Mouse (Mus musculus) ES-E14 (cell line): ENCODE data around the gene Alk. TPM values are rescaled to one million over a fixed set of nuclear protein-coding genes. Genes with fewer than 3 reads are reported as not detected.

Experiments
- DNase-seq: peaks from one replicate; pipeline ENCODE4 v3.0.0-alpha.2; 2013; ENCODE audit warnings: low read depth, low spot score
- H3K27ac ChIP-seq: 2 replicates; pipeline ENCODE4 v1.5.1; 2012; ENCODE audit warnings: low read depth, mild to moderate bottlenecking, low read length, moderate library complexity, mixed read lengths; ENCODE audit not compliant: poor library complexity, insufficient read depth, severe bottlenecking
- H3K36me3 ChIP-seq: 2 replicates; pipeline ENCODE4 v1.6.1; 2012; ENCODE audit warnings: mild to moderate bottlenecking, low read length, moderate library complexity, mixed read lengths; ENCODE audit not compliant: control insufficient read depth, poor library complexity, insufficient read depth, severe bottlenecking
- H3K4me1 ChIP-seq, 2 experiments: fragments of 150-350 bp in 1 of 2; sonication (generic) in 1 of 2; 2 replicates each; pipeline ENCODE4 v1.6.1; 2012; ENCODE audit warnings: low read length in 2 of 2, mild to moderate bottlenecking in 1 of 2, mixed read lengths in 1 of 2; ENCODE audit not compliant: control insufficient read depth in 2 of 2, insufficient read depth in 2 of 2, poor library complexity in 1 of 2
- H3K4me3 ChIP-seq, 2 experiments: fragments of 150-350 bp in 1 of 2; sonication (generic) in 1 of 2; 2 replicates each; pipeline ENCODE4 v1.5.1; 2012; ENCODE audit warnings: low read length in 2 of 2, low read depth in 1 of 2, mild to moderate bottlenecking in 1 of 2, mixed read lengths in 1 of 2; ENCODE audit not compliant: insufficient read depth in 1 of 2, poor library complexity in 1 of 2, severe bottlenecking in 1 of 2
- H3K9ac ChIP-seq: 2 replicates; pipeline ENCODE4 v1.6.1; 2012; ENCODE audit warnings: low read depth, mild to moderate bottlenecking, low read length, mixed read lengths; ENCODE audit not compliant: poor library complexity, insufficient read depth, severe bottlenecking
- H3K9me3 ChIP-seq: fragments of 150-350 bp; sonication (generic); 2 replicates; pipeline ENCODE4 v1.6.1; 2012; ENCODE audit warnings: low read depth, mild to moderate bottlenecking, low read length; ENCODE audit not compliant: control insufficient read depth, insufficient read depth
- CHD2 ChIP-seq: IDR thresholded peaks from 2 replicates; pipeline ENCODE4 v1.6.1; 2014; ENCODE audit warnings: mild to moderate bottlenecking, low read depth, low read length, inconsistent platforms
- HCFC1 ChIP-seq: IDR thresholded peaks from 2 replicates; pipeline ENCODE4 v1.6.1; 2012; ENCODE audit warnings: low read length, inconsistent platforms, borderline replicate concordance; ENCODE audit not compliant: insufficient read depth
- MAFK ChIP-seq: IDR thresholded peaks from 2 replicates; pipeline ENCODE4 v1.6.1; 2014; ENCODE audit warnings: mild to moderate bottlenecking, low read depth, low read length, inconsistent platforms; ENCODE audit not compliant: insufficient read depth
- ZC3H11A ChIP-seq: IDR thresholded peaks from 2 replicates; pipeline ENCODE4 v1.6.1; 2012; ENCODE audit warnings: low read depth, mild to moderate bottlenecking, inconsistent platforms, low read length, borderline replicate concordance
- ZNF384 ChIP-seq: IDR thresholded peaks from 2 replicates; pipeline ENCODE4 v1.6.1; 2012; ENCODE audit warnings: low read depth, low read length, inconsistent platforms
- in situ Hi-C, 2 experiments: fragments of 600-800 bp; cut with MboI; formaldehyde crosslinking; loops; one replicate each; pipeline ENCODE4 v1.15.1; 2025; ENCODE audit warnings: low sequenced_read_pairs in 2 of 2, inconsistent platforms in 1 of 2; ENCODE audit not compliant: unreplicated experiment in 2 of 2
- total RNA-seq: library from RNA; depleted of rRNA; stranded (reverse); fragments of 300-350 nt; gene quantifications from 2 replicates; pipeline ENCODE4 v1.2.3, GENCODE M21; 2012

Alk gene
- total RNA-seq, 1 experiment, result 0.58 TPM

- no peak overlapping the region for H3K27ac ChIP-seq
- in situ Hi-C loops, result no loop called here
- TF ChIP-seq ZC3H11A (no peak), ZNF384 (no peak), CHD2 (no peak), MAFK (no peak), HCFC1 (no peak)
- no peak overlapping the region for H3K9ac ChIP-seq
- H3K36me3 ChIP-seq, result no peaks in the 10 kb centered on the region
- no peak overlapping the region for H3K4me3 ChIP-seq
- no peaks in the 10 kb centered on the region for H3K9me3 ChIP-seq
- no peaks in the 10 kb centered on the region for H3K4me1 ChIP-seq
- DNase-seq, result no peak
Observed at GRCm38 (mm10) chr17:72296349-72296748, 308.1 kb downstream of the Alk start.

- no peak for DNase-seq
- TF ChIP-seq ZNF384 (no peak), CHD2 (no peak), HCFC1 (no peak), ZC3H11A (no peak), MAFK (no peak)
- in situ Hi-C loops, result no loop called here
Observed at GRCm38 (mm10) chr17:72293267-72293580, 311.2 kb downstream of the Alk start.

GRCm38 (mm10) chr17:72292444-72293266 lies 311.8 kb downstream of the Alk start:
- H3K36me3 ChIP-seq, result no peaks in the 10 kb centered on the region
- H3K4me1 ChIP-seq, result no peaks in the 10 kb centered on the region
- no peak for DNase-seq
- in situ Hi-C loops, result no loop called here
- no peak overlapping the region for H3K9ac ChIP-seq
- TF ChIP-seq CHD2 (no peak), ZC3H11A (no peak), MAFK (no peak), ZNF384 (no peak), HCFC1 (no peak)
- no peaks in the 10 kb centered on the region for H3K9me3 ChIP-seq
- no peak overlapping the region for H3K4me3 ChIP-seq
- no peak overlapping the region for H3K27ac ChIP-seq

More at GRCm38 (mm10) chr17:72293267-72293580, 311.2 kb downstream of the Alk start:
- no peaks in the 10 kb centered on the region for H3K36me3 ChIP-seq
- no peak overlapping the region for H3K27ac ChIP-seq
- no peaks in the 10 kb centered on the region for H3K4me1 ChIP-seq
- H3K4me3 ChIP-seq, result no peak overlapping the region
- H3K9me3 ChIP-seq, result no peaks in the 10 kb centered on the region
- no peak overlapping the region for H3K9ac ChIP-seq

- Histone ChIP-seq H3K4me1 (no peaks in the 10 kb centered on the region), H3K27ac (no peak overlapping the region), H3K9me3 (no peaks in the 10 kb centered on the region), H3K4me3 (no peak overlapping the region), H3K36me3 (no peaks in the 10 kb centered on the region), H3K9ac (no peak overlapping the region)
- in situ Hi-C loops, result no loop called here
- DNase-seq, result no peak
- TF ChIP-seq HCFC1 (no peak), ZNF384 (no peak)
Observed at GRCm38 (mm10) chr17:72285961-72286360, 318.5 kb downstream of the Alk start.

GRCm38 (mm10) chr17:72278296-72278695 lies 326.1 kb downstream of the Alk start:
- in situ Hi-C loops, result no loop called here
- TF ChIP-seq ZC3H11A (peak; percentile 40; the same call in 1 of the 2 replicates), HCFC1 (no peak), CHD2 (no peak)

More at GRCm38 (mm10) chr17:72278296-72278695, 326.1 kb downstream of the Alk start:
- peak; percentile 25 for DNase-seq
- Histone ChIP-seq H3K4me3 (no peak overlapping the region), H3K27ac (no peak overlapping the region), H3K36me3 (no peaks in the 10 kb centered on the region), H3K9me3 (no peaks in the 10 kb centered on the region), H3K4me1 (no peaks in the 10 kb centered on the region), H3K9ac (no peak overlapping the region)
